Mouse (Mus musculus) spleen, adult 2 months (tissue): Measurements from ENCODE around the gene Gramd1c. TPM values are rescaled to one million over a fixed set of nuclear protein-coding genes. Genes with fewer than 3 reads are reported as not detected.

Experiments used
- DNase-seq, 2 experiments: peaks; one replicate each; pipeline versions ENCODE4 v3.0.0 to v3.0.0-alpha.2; 2012 to 2021; ENCODE audit warnings: low spot score in 2 of 2, low read depth in 1 of 2
- H3K27ac ChIP-seq: fragments of 200-500 bp; 2 replicates; pipeline ENCODE4 v1.5.1; 2012; ENCODE audit warnings: low read length, inconsistent platforms; ENCODE audit not compliant: insufficient read depth
- H3K27me3 ChIP-seq: fragments of 200-500 bp; 2 replicates; pipeline ENCODE4 v1.6.1; 2012; ENCODE audit warnings: mild to moderate bottlenecking, moderate library complexity, low read length, inconsistent platforms; ENCODE audit not compliant: control insufficient read depth, insufficient read depth
- H3K36me3 ChIP-seq: fragments of 200-500 bp; 2 replicates; pipeline ENCODE4 v1.6.1; 2012; ENCODE audit warnings: mild to moderate bottlenecking, low read length, inconsistent platforms; ENCODE audit not compliant: control insufficient read depth, insufficient read depth
- H3K4me1 ChIP-seq: fragments of 200-500 bp; 2 replicates; pipeline ENCODE4 v1.6.1; 2011; ENCODE audit warnings: inconsistent platforms; ENCODE audit not compliant: control insufficient read depth, insufficient read depth, insufficient read length
- H3K4me3 ChIP-seq: fragments of 200-500 bp; 2 replicates; pipeline ENCODE4 v1.5.1; 2011; ENCODE audit warnings: mild to moderate bottlenecking, inconsistent platforms; ENCODE audit not compliant: insufficient read depth, insufficient read length; ENCODE audit errors: extremely low read depth
- CTCF ChIP-seq: fragments of 200-500 bp; IDR thresholded peaks from 2 replicates; pipeline ENCODE4 v1.5.1; 2011; ENCODE audit warnings: mild to moderate bottlenecking, inconsistent platforms; ENCODE audit not compliant: insufficient read depth, insufficient read length, insufficient replicate concordance; ENCODE audit errors: extremely low read depth
- POLR2A ChIP-seq: fragments of 200-500 bp; IDR thresholded peaks from 2 replicates; pipeline ENCODE4 v1.6.1; 2011; ENCODE audit warnings: low read depth, low read length, inconsistent platforms
- polyA plus RNA-seq: library from polyadenylated mRNA; depleted of rRNA; stranded (reverse); fragments of >200 nt; gene quantifications from 2 replicates; pipeline ENCODE4 v1.2.3, GENCODE M21; 2012; rRNA removed

Gene Gramd1c
- polyA plus RNA-seq, 1 experiment = 0.30 TPM

GRCm38 (mm10) chr16:43930577-43930976 is 132.6 kb downstream of the Gramd1c start:
- no peak for DNase-seq
- no peaks in the 10 kb centered on the region for H3K36me3 ChIP-seq
- H3K27me3 ChIP-seq = no peaks in the 10 kb centered on the region
- no peaks in the 10 kb centered on the region for H3K4me1 ChIP-seq
- TF ChIP-seq CTCF (no peak), POLR2A (no peak)
- H3K4me3 ChIP-seq = no peak overlapping the region
- no peak overlapping the region for H3K27ac ChIP-seq

Other genes with a start within 250 kb of the Gramd1c start
- gene Ccdc191, start 173.5 kb downstream of the Gramd1c start, polyA plus RNA-seq = 0.94 and 1.2 TPM in 2 replicates
- 12.9 and 13.6 TPM in 2 replicates for gene Qtrt2, start 136.5 kb downstream of the Gramd1c start, polyA plus RNA-seq
- 2.0 and 2.3 TPM in 2 replicates for gene Zdhhc23, start 83.6 kb downstream of the Gramd1c start, polyA plus RNA-seq
- 6.5 and 7.2 TPM in 2 replicates for gene Atp6v1a, start 76.4 kb upstream of the Gramd1c start, polyA plus RNA-seq
- gene Naa50, start 76.5 kb upstream of the Gramd1c start, polyA plus RNA-seq = 9.1 and 12.4 TPM in 2 replicates
- gene Usf3, start 109.9 kb upstream of the Gramd1c start, polyA plus RNA-seq = 7.4 and 7.7 TPM in 2 replicates